Mouse (Mus musculus) MEL (cell line): ENCODE measurements around the gene Lipc. TPM values are rescaled to one million over a fixed set of nuclear protein-coding genes. Genes with fewer than 3 reads are reported as not detected.

ENCODE experiments used
- DNase-seq: peaks from one replicate; pipeline ENCODE4 v3.0.0; 2011; ENCODE audit warnings: low read depth, low spot score
- H3K27ac ChIP-seq: 2 replicates; pipeline ENCODE4 v1.5.1; 2012; ENCODE audit warnings: low read depth, mild to moderate bottlenecking, control low read depth, low read length, moderate library complexity; ENCODE audit not compliant: control insufficient read depth
- H3K27me3 ChIP-seq, 2 experiments: fragments of 150-350 bp in 1 of 2; sonication (generic) in 1 of 2; 2 replicates each; pipeline ENCODE4 v1.6.1; 2012; ENCODE audit warnings: low read length in 2 of 2, mild to moderate bottlenecking in 2 of 2, improper control_type of control experiment in 1 of 2, moderate library complexity in 1 of 2; ENCODE audit not compliant: insufficient read depth in 2 of 2, control insufficient read depth in 1 of 2
- H3K36me3 ChIP-seq, 2 experiments: 2 replicates each; pipeline ENCODE4 v1.6.1; 2012 to 2014; ENCODE audit warnings: low read length in 2 of 2, improper control_type of control experiment in 1 of 2, inconsistent platforms in 1 of 2, mild to moderate bottlenecking in 1 of 2; ENCODE audit not compliant: insufficient read depth in 2 of 2, control insufficient read depth in 1 of 2
- H3K4me1 ChIP-seq, 2 experiments: fragments of 150-350 bp in 1 of 2; sonication (generic) in 1 of 2; 2 replicates each; pipeline ENCODE4 v1.6.1; 2012; ENCODE audit warnings: low read length in 2 of 2, improper control_type of control experiment in 1 of 2, mild to moderate bottlenecking in 1 of 2; ENCODE audit not compliant: insufficient read depth in 2 of 2, control insufficient read depth in 1 of 2
- H3K4me3 ChIP-seq, 2 experiments: fragments of 150-350 bp in 1 of 2; sonication (generic) in 1 of 2; 2 replicates each; pipeline ENCODE4 v1.5.1; 2012; ENCODE audit warnings: low read depth in 2 of 2, low read length in 2 of 2, mild to moderate bottlenecking in 2 of 2, moderate library complexity in 2 of 2, control low read depth in 1 of 2, improper control_type of control experiment in 1 of 2; ENCODE audit not compliant: control insufficient read depth in 1 of 2, insufficient read depth in 1 of 2
- H3K79me2 ChIP-seq: 2 replicates; pipeline ENCODE4 v1.6.1; 2012; ENCODE audit warnings: mild to moderate bottlenecking, low read length, moderate library complexity; ENCODE audit not compliant: control insufficient read depth, poor library complexity, insufficient read depth
- H3K9ac ChIP-seq: 2 replicates; pipeline ENCODE4 v1.6.1; 2012; ENCODE audit warnings: low read depth, mild to moderate bottlenecking, control low read depth, low read length, moderate library complexity; ENCODE audit not compliant: control insufficient read depth, poor library complexity, severe bottlenecking
- H3K9me3 ChIP-seq: fragments of 150-350 bp; sonication (generic); replicated peaks from 2 replicates; pipeline ENCODE4 v1.6.1; 2012; ENCODE audit warnings: mild to moderate bottlenecking, low read length, improper control_type of control experiment, moderate library complexity; ENCODE audit not compliant: insufficient read depth
- BHLHE40 ChIP-seq: IDR thresholded peaks from 2 replicates; pipeline ENCODE4 v1.6.1; 2012; ENCODE audit warnings: low read depth, mild to moderate bottlenecking, inconsistent platforms, low read length, improper control_type of control experiment, borderline replicate concordance
- CHD1 ChIP-seq: IDR thresholded peaks from 2 replicates; pipeline ENCODE4 v1.6.1; 2012; ENCODE audit warnings: low read depth, mild to moderate bottlenecking, inconsistent platforms, low read length, improper control_type of control experiment
- CTCF ChIP-seq, 3 experiments: IDR thresholded peaks in 2 of 3; conservative IDR thresholded peaks in 1 of 3; 2 replicates each; pipeline ENCODE4 v1.5.1; 2011 to 2012; ENCODE audit warnings: low read length in 3 of 3, low read depth in 2 of 3, mild to moderate bottlenecking in 2 of 3, improper control_type of control experiment in 1 of 3, inconsistent platforms in 1 of 3, mixed read lengths in 1 of 3, moderate library complexity in 1 of 3; ENCODE audit not compliant: control insufficient read depth in 1 of 3, insufficient read depth in 1 of 3, poor library complexity in 1 of 3, severe bottlenecking in 1 of 3
- EP300 ChIP-seq, 2 experiments: IDR thresholded peaks; 2 replicates each; pipeline ENCODE4 v1.6.1; 2011; ENCODE audit warnings: improper control_type of control experiment in 2 of 2, low read length in 2 of 2, low read depth in 1 of 2, mild to moderate bottlenecking in 1 of 2
- GABPA ChIP-seq: IDR thresholded peaks from 2 replicates; pipeline ENCODE4 v1.6.1; 2012; ENCODE audit warnings: low read depth, mild to moderate bottlenecking, inconsistent platforms, low read length, improper control_type of control experiment, moderate library complexity
- HCFC1 ChIP-seq: IDR thresholded peaks from 2 replicates; pipeline ENCODE4 v1.6.1; 2012; ENCODE audit warnings: low read depth, mild to moderate bottlenecking, inconsistent platforms, low read length, improper control_type of control experiment, moderate library complexity
- MAX ChIP-seq: IDR thresholded peaks from 2 replicates; pipeline ENCODE4 v1.6.1; 2011; ENCODE audit warnings: low read length, improper control_type of control experiment
- MYC ChIP-seq: IDR thresholded peaks from 2 replicates; pipeline ENCODE4 v1.6.1; 2011; ENCODE audit warnings: low read depth, mild to moderate bottlenecking, low read length, improper control_type of control experiment, moderate library complexity
- NELFE ChIP-seq: IDR thresholded peaks from 2 replicates; pipeline ENCODE4 v1.6.1; 2011; ENCODE audit warnings: low read depth, low read length, improper control_type of control experiment
- NRF1 ChIP-seq: IDR thresholded peaks from 2 replicates; pipeline ENCODE4 v1.6.1; 2014; ENCODE audit warnings: low read depth, mild to moderate bottlenecking, inconsistent platforms, low read length, improper control_type of control experiment, moderate library complexity; ENCODE audit not compliant: poor library complexity, insufficient read depth, severe bottlenecking
- POLR2A ChIP-seq, 2 experiments: IDR thresholded peaks; 2 replicates each; pipeline ENCODE4 v1.6.1; 2011 to 2012; ENCODE audit warnings: low read length in 2 of 2, mild to moderate bottlenecking in 2 of 2, control low read depth in 1 of 2, improper control_type of control experiment in 1 of 2, low read depth in 1 of 2, moderate library complexity in 1 of 2; ENCODE audit not compliant: control insufficient read depth in 1 of 2, insufficient read depth in 1 of 2, poor library complexity in 1 of 2
- POLR2AphosphoS2 ChIP-seq: IDR thresholded peaks from 2 replicates; pipeline ENCODE4 v1.6.1; 2011; ENCODE audit warnings: low read length, improper control_type of control experiment
- POLR2AphosphoS5 ChIP-seq: IDR thresholded peaks from 2 replicates; pipeline ENCODE4 v1.6.1; 2012; ENCODE audit warnings: low read depth, borderline replicate concordance, mild to moderate bottlenecking, inconsistent platforms, low read length, moderate library complexity, mixed read lengths
- RCOR1 ChIP-seq: IDR thresholded peaks from 2 replicates; pipeline ENCODE4 v1.6.1; 2012; ENCODE audit warnings: low read depth, mild to moderate bottlenecking, inconsistent platforms, low read length, improper control_type of control experiment
- SMC3 ChIP-seq: IDR thresholded peaks from 2 replicates; pipeline ENCODE4 v1.6.1; 2011; ENCODE audit warnings: low read depth, low read length, improper control_type of control experiment
- TAL1 ChIP-seq: IDR thresholded peaks from 2 replicates; pipeline ENCODE4 v1.6.1; 2012; ENCODE audit warnings: mild to moderate bottlenecking, inconsistent platforms, low read length, moderate library complexity, mixed read lengths
- TCF12 ChIP-seq: IDR thresholded peaks from 2 replicates; pipeline ENCODE4 v1.6.1; 2014; ENCODE audit warnings: low read depth, mild to moderate bottlenecking, inconsistent platforms, low read length, improper control_type of control experiment, moderate library complexity
- USF1 ChIP-seq: IDR thresholded peaks from 2 replicates; pipeline ENCODE4 v1.6.1; 2014; ENCODE audit warnings: low read depth, mild to moderate bottlenecking, inconsistent platforms, low read length, improper control_type of control experiment, moderate library complexity
- USF2 ChIP-seq, 2 experiments: IDR thresholded peaks; 2 replicates each; pipeline ENCODE4 v1.6.1; 2011 to 2012; ENCODE audit warnings: improper control_type of control experiment in 2 of 2, low read length in 2 of 2, borderline replicate concordance in 1 of 2, inconsistent platforms in 1 of 2, low read depth in 1 of 2, mild to moderate bottlenecking in 1 of 2; ENCODE audit not compliant: insufficient read depth in 1 of 2
- ZC3H11A ChIP-seq: IDR thresholded peaks from 2 replicates; pipeline ENCODE4 v1.6.1; 2012; ENCODE audit warnings: low read depth, mild to moderate bottlenecking, inconsistent platforms, low read length, improper control_type of control experiment
- ZKSCAN1 ChIP-seq: IDR thresholded peaks from 2 replicates; pipeline ENCODE4 v1.6.1; 2012; ENCODE audit warnings: low read depth, mild to moderate bottlenecking, inconsistent platforms, low read length, improper control_type of control experiment, moderate library complexity
- ZMIZ1 ChIP-seq: IDR thresholded peaks from 2 replicates; pipeline ENCODE4 v1.6.1; 2012; ENCODE audit warnings: low read depth, mild to moderate bottlenecking, inconsistent platforms, low read length, improper control_type of control experiment, moderate library complexity
- polyA plus RNA-seq, 2 experiments: library from polyadenylated mRNA; stranded (reverse) in 1 of 2; unstranded in 1 of 2; fragments of >175 nt in 1 of 2; fragments of >200 nt in 1 of 2; gene quantifications; 2 replicates each; pipeline versions ENCODE4 v1.2.1 to v1.2.4; 2012; ENCODE audit warnings: low replicate concordance in 2 of 2, low read depth in 1 of 2; ENCODE audit not compliant: insufficient read length in 2 of 2, insufficient read depth in 1 of 2, missing spikeins in 1 of 2
- total RNA-seq: library from RNA; depleted of rRNA; stranded (reverse); fragments of 300-350 nt; gene quantifications from 2 replicates; pipeline ENCODE4 v1.2.3, GENCODE M21; 2012

Lipc gene
- total and polyA plus RNA-seq, 3 experiments, result 0.07 TPM; not detected in 2

DNA sequence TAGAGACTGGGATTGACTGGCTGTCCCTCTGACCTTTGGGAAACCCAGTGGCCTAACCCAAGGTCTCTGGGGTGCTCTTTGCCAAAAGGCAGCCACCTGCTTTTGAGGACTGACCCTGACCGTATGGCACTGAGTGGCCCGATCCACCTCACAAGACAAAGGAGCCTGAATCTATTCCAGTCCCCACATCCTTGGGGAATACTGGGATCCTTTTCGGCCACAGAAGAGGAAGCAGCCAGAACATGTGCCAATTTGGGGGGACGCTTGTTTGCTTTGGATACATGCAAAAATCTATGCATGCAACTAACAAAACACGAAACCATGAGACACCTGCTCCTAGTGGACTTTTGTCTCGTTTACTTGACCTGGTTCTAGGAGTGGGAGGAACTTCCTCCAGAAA lies 41.7 kb downstream of the Lipc start:
- Histone ChIP-seq H3K79me2 (no peaks in the 10 kb centered on the region), H3K9ac (no peak overlapping the region), H3K4me1 (peaks cover 0 to 6% of the 10 kb centered on the region in 2 experiments; a peak in 3 of 4 replicates), H3K27me3 (no peaks in the 10 kb centered on the region), H3K4me3 (no peak overlapping the region), H3K27ac (no peak overlapping the region), H3K9me3 (no peaks in the 10 kb centered on the region), H3K36me3 (no peaks in the 10 kb centered on the region)
- DNase-seq, result no peak
- no peak for TF ChIP-seq USF2 (IDR thresholded peaks at IDR 0.05; ENCODE audit: borderline replicate concordance in 1 of 2, insufficient read depth in 1 of 2, low read depth in 1 of 2, low read length in 2 of 2)
- TF ChIP-seq NELFE, result no peak
- no peak for TF ChIP-seq MYC
- TF ChIP-seq CHD1, result no peak
- no peak for TF ChIP-seq SMC3
- no peak for TF ChIP-seq BHLHE40
- TF ChIP-seq HCFC1, result no peak
- TF ChIP-seq RCOR1, result no peak
- TF ChIP-seq ZC3H11A, result no peak
- TF ChIP-seq POLR2A (IDR thresholded peaks at IDR 0.05; ENCODE audit: control insufficient read depth in 1 of 2, insufficient read depth in 1 of 2, low read depth in 1 of 2, low read length in 2 of 2, poor library complexity in 1 of 2), result no peak
- TF ChIP-seq NRF1, result no peak
- TF ChIP-seq USF1, result no peak
- no peak for TF ChIP-seq TAL1
- TF ChIP-seq EP300 (IDR thresholded peaks at IDR 0.05; ENCODE audit: low read depth in 1 of 2, low read length in 2 of 2), result no peak

DNA sequence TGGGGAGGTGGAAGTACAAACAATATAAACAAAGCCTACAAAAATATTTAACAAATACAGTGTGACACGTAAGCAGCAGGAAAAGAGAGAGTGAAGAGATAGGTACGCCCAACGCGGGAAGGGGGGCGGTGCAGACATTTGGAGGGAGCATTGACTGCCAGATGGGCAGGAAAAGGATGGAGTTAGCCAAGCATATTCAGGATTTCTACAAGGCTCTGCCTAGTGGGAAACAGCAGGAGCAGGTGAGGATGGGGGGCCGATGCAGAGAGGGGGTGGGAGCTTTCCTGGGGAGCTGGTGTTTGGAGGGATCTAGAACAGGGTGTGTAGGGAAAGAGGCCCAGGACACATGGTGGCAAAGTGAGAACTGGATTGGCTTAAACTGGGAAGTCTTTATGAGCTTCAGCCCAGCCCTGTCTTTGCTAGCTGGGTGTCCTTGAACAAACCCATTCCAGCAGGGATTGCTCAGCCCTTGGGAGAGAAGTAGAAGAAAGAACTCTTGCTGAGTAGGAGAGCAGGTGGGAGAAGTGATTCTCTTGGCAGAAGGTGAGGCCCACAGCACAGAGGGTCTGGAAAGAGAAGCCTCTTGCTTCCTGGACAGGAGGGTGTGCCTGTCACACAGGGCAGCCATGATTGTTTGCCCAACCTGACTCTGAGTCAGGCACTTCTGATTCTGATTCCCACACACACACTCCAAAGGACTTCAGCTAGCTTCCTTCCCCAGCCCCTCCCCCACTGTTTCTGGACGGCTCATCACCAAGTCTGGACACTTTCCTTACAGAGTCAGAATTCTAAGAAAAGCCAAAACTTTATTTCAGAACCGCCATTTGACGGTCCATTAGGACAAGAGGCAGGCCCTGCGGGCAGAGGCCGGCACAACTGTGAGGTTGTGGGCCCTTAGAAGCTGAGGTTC lies 49.0 kb downstream of the Lipc start:
- no peaks in the 10 kb centered on the region for H3K4me1 ChIP-seq
- H3K27ac ChIP-seq, result no peak overlapping the region
- H3K9me3 ChIP-seq, result no peaks in the 10 kb centered on the region
- no peaks in the 10 kb centered on the region for H3K79me2 ChIP-seq
- H3K4me3 ChIP-seq, result no peak overlapping the region
- no peaks in the 10 kb centered on the region for H3K27me3 ChIP-seq
- no peaks in the 10 kb centered on the region for H3K36me3 ChIP-seq
- TF ChIP-seq MAX (no peak), POLR2AphosphoS2 (no peak), POLR2AphosphoS5 (no peak), CTCF (IDR thresholded peaks at IDR 0.05 in 2 of 3, conservative IDR thresholded peaks at IDR 0.05 in 1 of 3; ENCODE audit: control insufficient read depth in 1 of 3, insufficient read depth in 1 of 3, low read depth in 2 of 3, low read length in 3 of 3, poor library complexity in 1 of 3, severe bottlenecking in 1 of 3) (no peak), ZMIZ1 (no peak), NELFE (no peak), BHLHE40 (no peak), TCF12 (no peak), EP300 (IDR thresholded peaks at IDR 0.05; ENCODE audit: low read depth in 1 of 2, low read length in 2 of 2) (no peak), CHD1 (no peak), GABPA (no peak), ZKSCAN1 (no peak)
- H3K9ac ChIP-seq, result no peak overlapping the region
- no peak for DNase-seq
